ENCODE assay signal across 11 mouse cellular contexts in the genomic region with DNA sequence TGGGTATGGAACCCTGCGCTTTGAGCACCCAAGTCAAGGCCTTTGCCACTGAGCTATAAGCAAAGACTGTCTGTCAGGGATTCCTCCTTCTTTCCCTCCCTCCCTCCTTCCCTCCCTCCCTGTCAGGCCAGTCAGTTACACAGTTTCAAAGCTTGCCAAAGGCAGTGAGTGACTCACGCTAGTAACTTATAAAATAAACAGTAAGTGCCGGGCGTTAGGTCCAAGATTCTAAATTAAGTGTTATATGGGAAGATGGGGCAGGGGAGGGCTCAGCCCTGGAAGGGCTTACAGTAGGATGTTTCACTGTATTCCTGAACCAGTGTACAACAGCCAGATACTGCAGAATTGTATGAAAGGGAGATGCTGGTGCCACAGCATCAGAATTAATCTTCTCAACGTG. TPM values are rescaled to one million over a fixed set of nuclear protein-coding genes. Genes with fewer than 3 reads are reported as not detected.
A peak's percentile ranks its signal among the peaks of the same experiment; 100 is the strongest.
DNase-seq lines count a peak whose midpoint lies in the region; ATAC-seq and TF ChIP-seq lines count a peak whose summit lies in the region.
"Had no signal": no experiment of that assay in that cellular context is flagged by ENCODE, and none has a peak within 500 bp of the region (broad histone marks: within the 10 kb centered on the region; RNA-seq: fewer than 3 reads in every experiment).

No protein-coding gene starts in this region.

- no peak for TF ChIP-seq CTCF in hindbrain, postnatal 0 days (IDR thresholded peaks at IDR 0.05; ENCODE audit: low read depth)

- H3K27me3 ChIP-seq in hindbrain, embryonic 13.5 days = peaks cover 20% of the 10 kb centered on the region
- no peaks in the 10 kb centered on the region for H3K27me3 ChIP-seq in hindbrain, embryonic 11.5 days (ENCODE audit: control insufficient read depth, insufficient read depth, low read length)
- H3K27me3 ChIP-seq in embryonic facial prominence, embryonic 12.5 days = peaks cover 12% of the 10 kb centered on the region
- H3K27me3 ChIP-seq in hindbrain, postnatal 0 days (ENCODE audit: insufficient read depth, low read length) = no peaks in the 10 kb centered on the region
- H3K27me3 ChIP-seq in midbrain, embryonic 16.5 days (ENCODE audit: control insufficient read depth, insufficient read depth, low read depth, low read length) = peaks cover 4% of the 10 kb centered on the region

- ATAC-seq in hindbrain, embryonic 13.5 days (ENCODE audit: low FRiP score) = no peak
- no peak for ATAC-seq in hindbrain, embryonic 11.5 days (ENCODE audit: low FRiP score)
- no peak for ATAC-seq in embryonic facial prominence, embryonic 12.5 days (ENCODE audit: insufficient number of reproducible peaks, insufficient read depth, low FRiP score, low TSS enrichment)
- ATAC-seq in hindbrain, postnatal 0 days = no peak
- ATAC-seq in midbrain, embryonic 16.5 days = no peak

- H3K4me2 ChIP-seq in hindbrain, embryonic 13.5 days = peak overlapping the region; percentile 92
- H3K4me2 ChIP-seq in hindbrain, embryonic 11.5 days (replicated peaks; ENCODE audit: low read depth, low read length) = no peak overlapping the region
- H3K4me2 ChIP-seq in embryonic facial prominence, embryonic 12.5 days (replicated peaks) = peak overlapping the region; percentile 75
- peak overlapping the region; percentile 87 for H3K4me2 ChIP-seq in hindbrain, postnatal 0 days (ENCODE audit: low read depth, low read length)
- peak overlapping the region; percentile 94 for H3K4me2 ChIP-seq in midbrain, embryonic 16.5 days (ENCODE audit: low read length)

- H3K9ac ChIP-seq in hindbrain, embryonic 13.5 days = 0 out of 2 replicates have a peak overlapping the region, but pooled peaks have one; percentile 5
- no peak overlapping the region for H3K9ac ChIP-seq in hindbrain, embryonic 11.5 days (ENCODE audit: low read depth, low read length)
- H3K9ac ChIP-seq in embryonic facial prominence, embryonic 12.5 days = no peak overlapping the region
- no peak overlapping the region for H3K9ac ChIP-seq in hindbrain, postnatal 0 days (replicated peaks; ENCODE audit: low read length)
- H3K9ac ChIP-seq in midbrain, embryonic 16.5 days (ENCODE audit: low read depth, low read length) = no peak overlapping the region

- H3K9me3 ChIP-seq in hindbrain, embryonic 13.5 days = no peaks in the 10 kb centered on the region
- no peaks in the 10 kb centered on the region for H3K9me3 ChIP-seq in hindbrain, embryonic 11.5 days (ENCODE audit: control insufficient read depth, low read length)
- H3K9me3 ChIP-seq in embryonic facial prominence, embryonic 12.5 days = no peaks in the 10 kb centered on the region
- no peaks in the 10 kb centered on the region for H3K9me3 ChIP-seq in hindbrain, postnatal 0 days (ENCODE audit: low read length)
- H3K9me3 ChIP-seq in midbrain, embryonic 16.5 days (replicated peaks; ENCODE audit: control insufficient read depth, low read length, poor library complexity, severe bottlenecking) = no peaks in the 10 kb centered on the region

- peak overlapping the region; percentile 70 for H3K4me3 ChIP-seq in hindbrain, embryonic 13.5 days
- H3K4me3 ChIP-seq in hindbrain, embryonic 11.5 days (ENCODE audit: low read depth, low read length) = no peak overlapping the region
- 0 out of 2 replicates have a peak overlapping the region, but pooled peaks have one; percentile 1 for H3K4me3 ChIP-seq in embryonic facial prominence, embryonic 12.5 days
- peak overlapping the region; percentile 79 for H3K4me3 ChIP-seq in hindbrain, postnatal 0 days (ENCODE audit: low read length)
- peak overlapping the region; percentile 74 for H3K4me3 ChIP-seq in midbrain, embryonic 16.5 days (ENCODE audit: low read depth, low read length)

- DNase-seq in hindbrain, embryonic 11.5 days (ENCODE audit: low spot score) = no peak
- no peak for DNase-seq in hindbrain, postnatal 0 days (ENCODE audit: low spot score)
- DNase-seq in spleen, adult 18-20 months = no peak
- no peak for DNase-seq in left cerebral cortex, adult 18-20 months (ENCODE audit: low spot score in 2 of 2)
- no peak for DNase-seq in right cerebral cortex, postnatal 4 days
- DNase-seq: cerebellum, adult 18-20 months; kidney, adult 9 months had no signal

- H3K27ac ChIP-seq in hindbrain, embryonic 13.5 days = no peak overlapping the region
- no peak overlapping the region for H3K27ac ChIP-seq in hindbrain, embryonic 11.5 days (ENCODE audit: low read depth, low read length)
- H3K27ac ChIP-seq in embryonic facial prominence, embryonic 12.5 days = no peak overlapping the region
- H3K27ac ChIP-seq in hindbrain, postnatal 0 days = no peak overlapping the region
- H3K27ac ChIP-seq in midbrain, embryonic 16.5 days (ENCODE audit: low read length) = no peak overlapping the region

- peaks cover 32% of the 10 kb centered on the region for H3K4me1 ChIP-seq in hindbrain, embryonic 13.5 days (replicated peaks)
- H3K4me1 ChIP-seq in hindbrain, embryonic 11.5 days (replicated peaks; ENCODE audit: control insufficient read depth, insufficient read depth, low read length) = no peaks in the 10 kb centered on the region
- H3K4me1 ChIP-seq in embryonic facial prominence, embryonic 12.5 days = peaks cover 12% of the 10 kb centered on the region; the same call in 1 of the 2 replicates
- H3K4me1 ChIP-seq in hindbrain, postnatal 0 days (ENCODE audit: insufficient read depth, low read length) = no peaks in the 10 kb centered on the region
- H3K4me1 ChIP-seq in midbrain, embryonic 16.5 days (ENCODE audit: control insufficient read depth, insufficient read depth, low read length) = peaks cover 15% of the 10 kb centered on the region

- no peaks in the 10 kb centered on the region for H3K36me3 ChIP-seq in hindbrain, embryonic 13.5 days
- H3K36me3 ChIP-seq in hindbrain, embryonic 11.5 days (ENCODE audit: control insufficient read depth, insufficient read depth, low read length) = no peaks in the 10 kb centered on the region
- H3K36me3 ChIP-seq in embryonic facial prominence, embryonic 12.5 days = no peaks in the 10 kb centered on the region
- no peaks in the 10 kb centered on the region for H3K36me3 ChIP-seq in hindbrain, postnatal 0 days (ENCODE audit: insufficient read depth, low read length)
- no peaks in the 10 kb centered on the region for H3K36me3 ChIP-seq in midbrain, embryonic 16.5 days (ENCODE audit: control insufficient read depth, insufficient read depth, low read length)
- H3K36me3 ChIP-seq: G1E had no signal

- WGBS in hindbrain, embryonic 13.5 days = 61% methylated on average over 5 of the region's 5 CpGs
- 73% methylated on average over 5 of the region's 5 CpGs for WGBS in hindbrain, embryonic 11.5 days
- 48% methylated on average over 5 of the region's 5 CpGs for whole genome bisulfite sequencing in embryonic facial prominence, embryonic 12.5 days
- WGBS in hindbrain, postnatal 0 days = 53% methylated on average over 5 of the region's 5 CpGs
- WGBS in midbrain, embryonic 16.5 days = 59% methylated on average over 5 of the region's 5 CpGs

RNA-seq across cellular contexts. Expression of gene Ptprm, which starts 2.8 kb away (rescaled TPM):
- 15.4 and 16.3 TPM in 2 replicates for polyA plus RNA-seq in hindbrain, embryonic 13.5 days (2015; fragmentation: Nextera tagmentation; extraction: Ambion mirVana)
- polyA plus RNA-seq in hindbrain, embryonic 11.5 days (2014; fragmentation: Nextera tagmentation; extraction: Ambion mirVana) = 10.7 and 11.2 TPM in 2 replicates
- 16.7 and 17.2 TPM in 2 replicates for polyA plus RNA-seq in embryonic facial prominence, embryonic 12.5 days (2016; fragmentation: Nextera tagmentation; extraction: Ambion mirVana)
- total RNA-seq in hindbrain, postnatal 0 days (2014; rRNA removed) = 52.4 and 63.6 TPM in 2 replicates
- polyA plus RNA-seq in hindbrain, postnatal 0 days (2015; fragmentation: Nextera tagmentation; extraction: Ambion mirVana) = 19.3 and 19.9 TPM in 2 replicates
- polyA plus RNA-seq in midbrain, embryonic 16.5 days (2015; fragmentation: Nextera tagmentation; extraction: Ambion mirVana) = 17.2 and 19.7 TPM in 2 replicates
- 10 to 100 TPM; 35.7 to 39.5 TPM for total RNA-seq in left cerebral cortex, adult 18-20 months (2021)
- polyA plus RNA-seq: G1E had no signal
